Mouse (Mus musculus): Measurements from ENCODE around the gene 9930022D16Rik.

Gene 9930022D16Rik

DNA sequence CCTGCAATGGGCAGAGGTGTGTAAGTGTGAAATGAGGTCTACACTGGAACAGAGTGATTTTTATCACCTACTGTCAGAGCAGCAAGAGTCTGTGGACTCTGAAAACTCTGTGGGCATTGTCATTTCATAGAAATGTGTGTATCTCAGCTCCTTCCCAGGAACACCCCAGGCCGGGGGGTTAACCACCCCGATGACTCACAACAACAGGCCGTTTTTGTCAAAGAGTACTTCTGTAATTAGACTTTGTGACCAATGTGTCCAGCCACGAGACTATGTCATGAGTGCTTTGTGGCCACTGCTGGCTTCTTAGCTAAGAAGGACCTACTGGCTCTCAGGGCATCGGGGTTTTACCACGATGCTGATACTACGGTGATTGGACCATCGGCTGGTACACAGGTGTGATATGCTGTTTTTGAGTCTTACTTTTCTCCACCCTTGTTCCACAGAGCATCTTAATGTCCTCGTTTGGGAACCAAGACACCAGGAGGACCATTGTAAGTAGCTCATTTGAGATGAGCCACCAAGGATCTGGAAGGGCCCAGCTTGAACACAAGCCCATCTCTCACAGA, 3.8 kb downstream of the 9930022D16Rik start:
- DNase-seq = no peak

DNA sequence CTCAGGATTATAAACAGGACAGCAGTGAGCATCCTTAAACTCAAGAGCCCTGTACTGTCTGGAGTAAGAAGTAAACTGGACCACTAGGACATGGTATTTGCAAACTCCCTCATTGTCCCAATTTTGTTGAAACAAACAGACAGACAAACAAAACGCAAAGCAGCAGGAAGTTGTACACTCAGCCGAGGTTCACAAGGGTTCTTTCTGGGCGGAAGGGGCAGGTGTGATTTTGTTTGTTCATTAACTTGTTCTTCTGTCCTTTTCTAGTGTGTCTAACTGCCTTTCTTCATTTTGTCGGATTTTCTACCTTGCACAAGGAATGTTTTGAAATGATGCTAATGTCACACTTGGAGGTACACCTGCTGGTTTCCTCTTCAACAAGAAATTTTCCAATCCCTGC, 5.7 kb downstream of the 9930022D16Rik start:
- DNase-seq = no peak

DNA sequence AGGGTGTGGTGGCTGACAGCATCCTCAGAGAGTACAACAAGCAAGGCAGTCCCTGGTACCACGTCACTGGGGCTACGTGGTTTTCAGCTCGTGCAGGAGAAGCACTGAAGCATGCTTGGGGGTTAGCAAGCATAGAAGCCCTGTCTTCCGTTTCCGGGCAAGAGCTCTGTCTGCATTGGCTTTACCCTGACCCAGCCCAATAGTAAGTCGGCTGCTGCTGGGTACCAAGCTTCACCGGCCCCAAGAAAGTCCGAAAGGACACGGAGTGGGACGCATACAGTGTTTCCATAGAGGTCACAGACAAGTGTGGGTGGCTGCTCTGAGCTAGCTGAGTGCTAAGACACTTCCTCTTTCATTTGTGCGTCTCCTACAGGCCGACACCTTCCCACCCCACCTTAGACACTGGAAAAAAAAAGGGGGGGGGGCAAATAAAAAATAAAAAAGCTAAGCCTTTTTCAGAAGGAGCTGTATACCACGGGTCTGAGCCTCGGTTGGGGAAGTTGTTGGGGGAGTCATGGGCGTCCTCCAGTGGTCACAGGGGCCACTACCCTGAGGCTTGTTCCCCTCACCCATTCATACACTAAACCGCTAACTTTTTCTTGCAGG, 6.3 kb downstream of the 9930022D16Rik start:
- peak; percentile 60 to 79 for DNase-seq

DNA sequence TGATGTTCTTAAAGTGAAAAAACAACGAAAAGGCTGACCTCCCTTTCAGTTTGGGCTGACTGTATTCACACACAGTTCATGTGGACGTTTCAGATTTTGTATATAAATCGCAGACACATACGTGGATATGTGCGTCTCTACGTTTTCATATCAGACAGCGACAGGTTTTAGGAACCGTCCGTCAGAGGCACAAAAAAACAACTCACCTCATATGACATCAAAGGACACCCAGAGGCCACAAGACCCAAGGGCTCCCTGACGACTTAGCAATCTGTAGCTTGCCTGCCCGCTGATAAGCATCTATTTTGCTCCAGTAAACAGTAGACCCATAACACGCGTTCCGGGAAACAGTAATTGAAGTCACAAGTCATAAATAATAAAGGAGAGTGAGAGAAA, 6.8 kb downstream of the 9930022D16Rik start:
- no peak for DNase-seq

DNA sequence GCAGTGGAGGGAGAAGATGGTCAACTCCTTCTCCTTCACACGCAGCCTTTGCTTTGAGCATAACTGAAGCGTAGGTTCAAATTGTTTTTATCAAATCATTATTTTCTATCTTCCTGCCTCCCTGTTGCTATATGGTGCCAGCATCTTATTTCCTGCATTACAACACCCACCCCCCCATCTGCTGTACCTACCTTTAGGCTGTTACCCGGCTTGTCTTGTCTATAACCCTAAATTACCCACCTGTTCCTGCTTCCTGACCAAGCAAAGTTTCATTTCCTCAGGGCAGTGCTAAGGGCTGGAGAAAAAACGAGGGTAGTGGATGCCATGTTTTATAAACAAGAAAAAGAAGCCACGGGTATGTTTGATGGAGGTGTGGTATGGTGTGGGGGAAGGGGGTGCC, 7.5 kb downstream of the 9930022D16Rik start:
- no peak for DNase-seq

DNA sequence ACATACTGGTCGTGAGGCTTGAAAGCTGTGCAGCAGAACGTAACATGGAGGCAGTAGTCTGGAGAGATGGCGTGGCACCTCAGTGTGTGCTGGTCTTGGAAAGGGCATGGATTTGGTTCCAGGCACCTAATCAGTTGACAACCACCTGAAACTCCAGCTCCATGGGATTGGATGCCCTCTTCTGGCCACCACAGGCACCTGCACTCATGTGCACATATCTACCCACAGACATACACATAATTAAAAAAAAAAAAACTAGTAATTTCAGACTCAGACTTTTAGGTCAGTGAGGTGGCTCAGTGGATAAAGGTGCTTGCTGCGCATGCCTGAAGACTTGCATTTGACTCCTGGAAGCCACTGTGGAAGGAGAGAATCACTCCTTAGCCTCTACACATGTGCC, 8.5 kb downstream of the 9930022D16Rik start:
- DNase-seq = no peak

DNA sequence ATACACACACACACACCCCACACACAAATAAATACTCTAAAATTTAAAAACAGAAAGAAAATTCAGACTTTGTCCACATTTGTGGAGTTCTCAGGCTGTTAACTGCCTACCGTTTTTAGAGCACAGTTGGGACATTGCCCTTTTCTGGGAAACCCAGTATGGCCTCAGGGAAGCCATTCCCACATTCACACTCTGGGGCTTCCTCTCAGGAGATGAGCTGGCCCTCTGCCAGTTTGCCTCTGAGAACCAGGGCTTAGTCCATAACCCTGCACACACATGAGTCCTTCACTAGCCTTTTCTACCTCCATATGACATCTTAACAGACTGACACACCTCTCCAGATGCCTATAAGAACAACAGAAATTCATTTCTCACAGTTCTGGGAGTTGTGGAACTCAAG, 9.6 kb downstream of the 9930022D16Rik start:
- no peak for DNase-seq

DNA sequence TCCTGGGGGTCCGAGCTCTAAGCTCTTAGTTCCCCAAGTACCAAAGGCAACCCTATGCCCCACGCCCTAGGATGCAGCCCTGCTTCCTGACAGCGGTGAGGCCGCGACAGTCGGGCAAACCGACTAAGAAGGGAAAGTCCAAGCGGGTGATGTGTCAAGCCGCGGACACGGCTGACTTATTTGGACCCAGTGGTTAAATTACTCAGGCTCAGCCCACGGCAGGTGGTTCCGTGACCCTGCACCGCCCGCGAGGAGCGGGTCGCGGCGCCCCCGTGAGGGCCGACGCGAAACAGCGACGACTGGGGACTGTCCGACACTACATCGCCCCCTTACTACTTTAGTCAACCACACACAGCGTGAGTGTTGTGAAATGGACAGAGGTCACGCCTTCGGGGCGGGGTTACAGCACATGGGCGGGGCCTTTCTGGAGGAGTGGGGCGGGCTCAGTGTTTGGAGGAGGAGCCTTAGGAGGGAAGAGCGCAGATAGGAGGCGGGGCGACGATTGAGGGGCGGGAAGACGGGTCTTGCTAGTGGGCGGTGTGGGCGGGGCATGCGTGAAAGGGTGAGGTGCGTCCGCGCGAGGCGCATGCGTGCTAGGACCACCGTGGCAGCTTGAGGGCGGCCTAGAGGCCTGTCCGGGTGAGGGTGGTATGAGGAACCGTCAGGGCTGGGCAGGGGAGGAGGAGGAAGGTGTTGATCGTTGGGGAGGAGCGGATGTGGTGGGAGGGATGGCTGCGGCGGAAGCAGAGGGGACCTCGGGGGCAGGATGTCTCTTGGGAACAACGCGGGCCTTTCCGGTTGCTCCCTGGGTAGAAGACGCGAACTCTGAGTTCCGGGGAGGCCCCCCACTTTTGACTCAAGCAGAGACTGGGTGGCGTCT, 11.9 kb downstream of the 9930022D16Rik start, which contains the start of gene Amz2:
Gene Amz2 (plus strand): TSS at position 555 of the 880 bp plus-strand sequence.
- DNase-seq = peak; percentile 98

DNA sequence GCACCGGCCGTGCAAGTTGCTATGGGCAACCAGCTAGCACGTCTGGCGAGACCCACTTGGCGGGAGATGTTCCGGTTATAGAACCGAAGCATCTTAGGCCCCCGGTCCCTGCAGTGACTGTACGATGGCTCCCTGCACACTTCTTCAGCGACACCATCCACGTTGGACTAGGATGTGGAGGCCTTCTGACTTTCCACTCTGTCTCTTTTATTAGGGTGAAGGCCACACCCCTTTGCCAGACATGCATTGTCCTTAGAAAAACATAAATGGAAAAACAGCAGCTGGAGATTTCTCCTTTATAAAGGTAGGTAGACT, 12.5 kb downstream of the 9930022D16Rik start:
- DNase-seq = no peak

DNA sequence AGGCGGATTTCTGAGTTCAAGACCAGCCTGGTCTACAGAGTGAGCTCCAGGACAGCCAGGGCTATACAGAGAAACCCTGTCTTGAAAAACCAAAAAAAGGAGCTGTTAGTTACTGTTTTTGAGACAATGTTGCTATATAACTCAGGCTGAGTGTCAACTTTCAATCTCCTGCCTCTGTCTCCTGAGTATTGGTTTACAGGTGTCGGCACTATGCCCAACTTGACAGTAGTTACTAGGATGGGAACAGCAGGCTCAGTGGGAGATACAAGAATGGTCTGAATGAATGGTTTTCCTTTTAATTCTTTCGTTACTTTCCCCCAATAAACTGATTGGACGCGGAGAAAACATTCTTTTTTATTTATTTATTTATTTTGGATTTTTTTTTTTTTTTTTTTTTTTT, 13.6 kb downstream of the 9930022D16Rik start:
- DNase-seq = no peak

DNA sequence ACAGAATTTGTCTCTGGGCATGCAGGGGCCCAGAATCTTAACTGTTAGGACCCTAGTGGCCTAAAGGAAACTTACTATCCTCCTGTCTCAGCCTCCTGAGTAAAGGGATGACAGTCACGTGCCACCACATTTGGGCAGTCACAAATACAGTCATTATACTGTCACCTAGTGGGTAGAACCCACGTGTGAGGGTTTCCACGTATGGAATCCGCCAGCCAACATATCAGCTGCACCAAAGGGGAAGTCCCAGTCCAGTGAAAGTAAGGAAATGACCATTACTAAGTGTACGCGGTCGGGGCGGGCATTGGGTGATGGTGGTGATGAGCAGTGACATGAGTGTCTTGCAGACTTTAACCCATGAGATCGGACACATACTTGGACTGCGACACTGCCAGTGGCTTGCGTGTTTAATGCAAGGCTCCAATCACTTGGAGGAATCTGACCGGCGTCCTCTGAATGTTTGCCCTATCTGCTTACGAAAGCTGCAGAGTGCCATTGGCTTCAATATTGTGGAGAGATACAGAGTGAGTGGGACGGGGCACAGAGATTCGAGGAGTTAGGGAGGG, 20.6 kb downstream of the 9930022D16Rik start:
- no peak for DNase-seq

DNA sequence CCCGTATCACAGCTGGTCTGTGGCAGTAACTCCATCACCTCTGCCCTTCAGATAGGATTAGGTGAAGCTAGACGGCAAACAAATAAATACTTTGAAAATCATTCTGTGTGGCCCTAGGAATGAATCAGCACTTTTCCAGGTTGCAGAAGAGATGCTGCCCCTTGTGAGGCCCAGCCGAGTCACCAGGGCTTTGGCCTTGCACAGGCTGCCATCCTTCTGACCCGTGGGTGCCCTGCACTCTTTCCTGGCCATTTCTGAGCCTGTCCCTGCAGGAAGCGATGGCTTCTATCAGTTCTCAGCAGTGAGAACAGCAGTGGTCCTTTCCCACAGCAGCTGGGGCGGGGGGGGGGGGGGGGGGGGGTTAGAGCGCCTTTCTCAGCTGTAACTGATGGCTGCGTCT, 23.2 kb downstream of the 9930022D16Rik start:
- no peak for DNase-seq

DNA sequence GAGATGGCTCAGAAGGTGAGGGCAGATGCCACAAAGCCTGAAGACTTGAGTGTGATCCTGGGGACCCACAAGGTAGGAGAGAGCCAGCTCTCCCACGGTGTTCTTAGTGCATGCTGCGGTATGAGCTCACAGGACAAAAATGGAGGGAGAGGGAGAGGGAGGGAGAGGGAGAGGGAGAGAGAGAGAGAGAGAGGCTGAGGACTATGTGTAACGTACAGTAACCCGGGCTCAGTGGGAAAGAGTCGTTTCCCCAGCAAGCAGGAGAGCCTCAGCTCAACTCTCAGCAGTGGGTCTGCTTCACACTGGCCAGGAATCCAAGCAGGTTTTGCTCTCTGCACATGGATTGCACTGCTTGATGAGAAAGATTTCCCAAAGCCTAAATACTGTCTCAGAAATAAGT, 25.5 kb downstream of the 9930022D16Rik start:
- DNase-seq = no peak

DNA sequence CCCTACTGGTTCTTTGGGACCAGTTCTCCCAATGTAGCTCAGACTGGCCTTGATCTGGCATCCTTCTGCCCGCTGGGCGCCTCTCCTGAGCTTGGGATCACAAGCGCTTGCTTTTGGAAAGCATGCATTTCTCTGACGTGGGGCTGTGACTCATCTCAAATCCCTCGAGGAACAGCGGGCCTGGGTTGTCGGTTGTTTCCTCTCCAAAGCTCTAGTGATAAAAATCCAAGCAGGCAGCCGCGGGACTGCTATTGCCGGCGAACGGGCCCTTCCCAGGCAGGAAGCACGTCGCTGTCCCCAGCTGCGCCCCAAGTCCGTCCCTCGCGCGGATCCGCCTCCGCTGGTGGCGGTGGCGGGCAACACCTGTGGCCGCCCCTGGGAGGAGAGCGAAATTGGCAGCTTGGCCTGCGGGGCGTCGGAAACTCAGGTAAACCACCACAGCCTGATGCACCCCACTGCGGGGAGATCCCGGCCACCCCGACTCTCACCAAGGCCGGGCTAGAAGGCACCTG, 26.2 kb downstream of the 9930022D16Rik start:
- DNase-seq = peak; percentile 72 to 79

DNA sequence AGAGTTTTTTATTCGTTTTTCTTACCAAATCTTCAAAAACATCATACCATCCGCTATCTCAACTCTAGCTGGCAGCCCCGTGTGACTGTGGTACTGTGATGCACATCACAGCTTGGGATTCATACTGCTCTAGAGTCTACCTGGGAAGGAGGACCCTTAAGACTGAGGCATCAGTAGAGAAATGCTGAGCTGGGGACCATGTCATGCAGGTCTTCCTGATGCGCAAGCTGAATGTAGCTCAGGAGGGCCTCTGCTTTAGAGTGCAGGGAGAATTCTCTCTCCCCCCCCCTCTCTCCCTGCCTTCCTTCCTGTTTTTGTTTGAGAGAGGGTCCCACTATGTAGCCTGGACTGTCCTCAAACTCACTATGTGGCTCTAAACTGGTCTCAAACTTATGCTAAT, 26.9 kb downstream of the 9930022D16Rik start:
- no peak for DNase-seq

DNA sequence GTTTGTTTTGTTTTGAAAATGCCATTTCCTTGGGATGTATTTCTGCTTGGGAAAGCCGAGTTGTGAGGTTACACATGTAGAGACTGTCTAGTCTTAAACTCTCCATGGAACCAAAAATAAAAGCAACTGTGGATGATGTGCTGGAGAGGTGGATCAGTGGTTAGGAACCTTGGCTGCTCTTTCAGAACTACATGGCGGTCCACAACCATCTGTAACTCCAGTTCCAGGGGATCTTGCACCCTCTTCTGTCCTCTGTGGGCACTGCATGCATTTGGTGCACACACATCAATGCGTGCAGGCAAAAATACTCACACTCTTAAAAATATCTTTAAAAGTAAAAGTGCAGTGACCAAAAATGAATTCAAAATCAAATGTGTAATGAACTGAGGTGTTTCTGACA, 27.4 kb downstream of the 9930022D16Rik start:
- DNase-seq = no peak

DNA sequence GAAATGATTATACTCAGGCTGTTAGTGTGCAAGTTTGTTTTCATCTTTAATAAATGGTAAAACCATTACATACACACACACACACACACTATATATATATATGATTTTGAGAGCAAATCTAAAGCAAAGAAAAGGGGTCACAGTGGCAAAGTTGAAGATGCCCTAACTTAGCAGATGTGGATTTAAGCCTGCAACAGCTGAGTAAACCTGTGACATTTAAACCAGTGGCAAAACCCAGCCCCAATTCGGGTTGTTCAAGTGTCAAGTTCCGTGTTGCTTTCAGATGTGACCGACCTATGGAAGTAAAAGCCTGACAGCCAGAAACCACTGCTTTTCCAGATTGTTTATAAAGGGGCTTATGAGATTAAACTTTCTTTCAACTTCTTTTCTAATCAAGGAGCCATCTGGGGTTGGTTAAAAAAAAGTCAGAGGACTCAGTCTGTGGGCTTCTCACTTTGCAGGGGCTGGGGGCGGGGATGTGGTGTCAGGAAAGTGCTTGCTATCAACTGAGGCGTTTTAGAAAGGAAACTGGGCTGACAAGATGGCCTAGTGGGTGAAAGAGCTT, 28.5 kb downstream of the 9930022D16Rik start:
- DNase-seq = no peak

DNA sequence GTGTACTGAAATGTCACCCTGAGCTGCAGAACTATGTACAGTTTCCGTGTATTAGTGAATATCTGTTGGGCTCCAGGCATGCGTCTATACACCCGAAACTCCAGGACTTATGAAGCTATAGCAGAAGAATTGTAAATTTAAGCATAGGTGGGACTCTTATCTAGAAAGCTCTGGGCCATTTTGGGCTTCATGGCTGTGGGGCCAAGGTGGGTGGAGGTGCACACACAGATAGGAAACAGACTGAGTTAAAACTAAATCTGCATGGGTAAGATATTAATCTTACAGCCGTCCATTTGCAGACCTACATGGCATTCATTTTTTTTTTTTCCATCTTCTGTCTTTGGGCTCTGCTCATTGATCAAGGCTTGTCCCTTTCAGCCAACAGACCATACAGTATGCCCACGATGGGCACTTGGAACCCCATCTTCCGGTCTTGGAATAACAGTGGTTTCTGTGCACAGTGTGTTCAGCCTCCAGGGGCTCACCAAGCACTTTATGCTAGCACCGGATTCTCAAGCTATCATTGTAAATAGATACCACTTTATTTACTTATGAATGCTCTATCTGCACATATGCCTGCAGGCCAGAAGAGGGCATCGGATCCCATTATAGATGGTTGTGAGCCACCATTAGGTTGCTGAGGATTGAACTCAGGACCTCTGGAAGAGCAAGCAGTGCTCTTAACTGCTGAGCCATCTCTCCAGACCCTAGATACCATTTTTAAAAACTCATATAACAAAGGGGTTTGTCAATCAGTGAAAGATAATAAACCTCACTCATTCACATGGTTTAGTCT, 29.9 kb downstream of the 9930022D16Rik start:
- DNase-seq = no peak

DNA sequence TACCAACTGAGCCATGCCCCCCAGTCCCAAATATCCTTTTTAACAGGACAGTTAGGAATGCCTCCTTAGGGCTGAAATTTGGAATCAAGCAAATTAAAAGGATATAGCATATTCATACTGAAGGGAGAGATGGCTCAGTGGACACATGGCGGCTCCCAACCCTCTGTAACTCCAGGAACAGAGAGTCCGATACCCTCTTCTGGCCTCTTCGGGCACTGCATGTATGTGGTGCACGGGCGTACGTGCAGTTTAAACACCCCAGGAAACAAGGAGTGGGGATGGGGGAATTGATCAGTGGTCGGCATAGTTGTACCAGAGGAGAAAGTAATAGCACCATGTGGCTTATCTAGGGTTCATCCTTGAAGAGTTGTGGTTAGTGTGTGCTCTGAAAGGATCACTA, 30.9 kb downstream of the 9930022D16Rik start:
- DNase-seq = no peak

DNA sequence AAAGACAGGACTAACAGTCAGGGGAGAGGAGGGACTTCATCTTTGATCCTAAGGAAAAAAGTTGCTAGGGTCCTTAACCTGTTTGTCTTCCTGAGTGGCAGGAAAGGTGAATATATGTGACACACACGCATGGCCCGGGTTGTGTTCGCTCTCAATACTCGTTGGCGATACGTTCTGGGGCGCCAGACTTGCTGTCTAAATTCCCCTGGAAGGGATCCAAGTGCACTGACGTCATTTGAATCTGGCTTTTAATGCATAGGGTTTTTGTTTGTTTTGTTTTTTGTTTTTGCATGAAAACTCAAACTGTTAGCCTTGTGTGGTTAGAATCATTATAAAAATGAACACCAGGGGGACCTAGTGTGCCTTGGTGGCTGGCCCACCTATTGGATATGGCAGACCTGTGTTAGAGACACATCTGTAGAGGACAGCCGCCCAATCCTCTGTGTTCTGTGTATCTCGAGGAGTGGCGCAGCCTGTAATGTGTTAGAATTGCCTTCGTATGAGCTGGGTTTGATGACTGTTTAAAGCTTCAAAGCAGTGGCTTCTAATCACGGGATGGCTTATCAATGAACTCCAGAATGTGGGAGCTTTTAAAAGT, 31.8 kb downstream of the 9930022D16Rik start:
- no peak for DNase-seq

DNA sequence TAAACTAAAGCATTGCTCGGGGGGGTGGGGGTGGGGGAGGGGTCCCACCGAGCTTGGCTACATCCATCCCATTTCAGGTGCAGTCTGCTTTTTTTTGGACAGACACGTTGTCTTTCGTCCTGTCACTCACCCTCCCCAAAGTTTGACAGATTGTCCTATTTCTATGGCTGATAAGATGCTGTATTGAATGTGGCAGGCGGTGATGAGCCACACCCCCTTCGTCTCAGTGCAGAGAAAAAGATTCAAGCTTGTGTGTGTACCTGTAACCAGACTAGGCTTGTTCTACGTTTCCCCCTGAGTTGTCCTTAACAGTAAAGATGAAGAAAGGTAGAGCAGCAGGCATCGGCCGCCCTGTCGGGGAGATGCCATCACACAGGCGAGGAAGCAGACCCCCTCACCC, 37.5 kb downstream of the 9930022D16Rik start:
- no peak for DNase-seq

DNA sequence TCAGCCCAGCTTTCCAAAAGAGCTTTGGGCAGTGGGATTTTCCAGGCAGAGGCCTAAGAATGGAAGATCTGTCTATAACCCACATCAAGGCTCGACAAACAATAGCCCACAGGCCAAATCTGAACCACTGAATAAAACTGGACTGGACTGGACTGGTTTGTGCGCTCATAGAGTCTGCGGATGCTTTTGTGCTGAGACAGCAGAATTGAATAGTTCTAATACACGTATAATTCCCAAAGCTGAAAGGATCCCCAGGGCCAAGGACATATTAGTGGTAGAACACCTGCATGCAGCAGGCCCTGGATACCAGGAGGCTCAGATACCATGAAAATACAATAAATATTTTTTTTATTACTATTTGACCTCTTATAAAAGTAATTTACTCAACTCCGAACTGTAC, 42.5 kb downstream of the 9930022D16Rik start:
- no peak for DNase-seq

Data from thymus, adult 18-20 months (tissue).